Mouse (Mus musculus): ENCODE measurements around the gene Ankrd11.

DNA sequence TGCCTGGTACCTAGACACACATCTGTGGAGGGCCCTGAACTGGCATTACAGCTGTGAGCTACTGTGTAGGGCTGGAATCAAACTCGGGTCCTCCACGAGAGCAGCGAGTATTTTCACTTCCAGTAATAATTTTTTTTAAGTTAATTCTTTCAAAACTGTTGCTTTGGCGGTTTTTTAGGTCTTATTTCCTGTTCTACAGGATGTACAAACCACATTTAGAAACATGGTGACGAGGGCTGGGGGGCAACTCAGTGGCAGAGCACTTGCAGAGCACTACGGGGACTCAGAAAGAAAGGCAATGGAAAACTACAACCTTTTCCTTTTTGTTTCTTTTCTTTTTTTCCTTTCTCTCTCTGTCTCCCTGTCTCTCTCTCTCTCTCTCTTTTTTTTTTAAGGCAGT is 7.9 kb downstream of the Ankrd11 start:
- TF ChIP-seq CTCF (conservative IDR thresholded peaks at IDR 0.05; ENCODE audit: low read length) (no peak), POU5F1 (IDR thresholded peaks at IDR 0.05; ENCODE audit: borderline replicate concordance, low read length) (no peak)

Data from E14TG2a.4 (cell line).